In genomic region chr16:32009913-32010312, GRCm38 (mm10) we compare ENCODE assay signal across 8 mouse cellular contexts. TPM values are rescaled to one million over a fixed set of nuclear protein-coding genes. Genes with fewer than 3 reads are reported as not detected.
DNase-seq lines count a peak whose midpoint lies in the region; ATAC-seq and TF ChIP-seq lines count a peak whose summit lies in the region.

No protein-coding gene starts in this region.

- CTCF ChIA-PET in Patski (lab: Charles Lee), result no interaction called here

- in situ Hi-C loops in Patski (cut with MboI; ENCODE audit: low pct_unique_long_range_greater_than_20kb), result no loop called here

- POLR2A ChIA-PET in Patski (lab: Charles Lee), result no interaction called here

- H3K27me3 ChIP-seq in Patski, result no peaks in the 10 kb centered on the region

- peak; percentile 69 for ATAC-seq in Patski
- peak; percentile 54 for ATAC-seq in megakaryocyte progenitor cell, adult 5-6 weeks (replicated peaks; ENCODE audit: poor library complexity)

- TF ChIP-seq CTCF in Patski (IDR thresholded peaks at IDR 0.05), result peak; percentile 18

- intact Hi-C loops in heart, postnatal 36 days (cut with DNase I), result no loop called here

- peak; percentile 41 to 64 for DNase-seq in layer of hippocampus, adult 18-20 months (ENCODE audit: low spot score in 2 of 2)
- DNase-seq in layer of hippocampus, postnatal 14 days (ENCODE audit: low spot score in 2 of 2), result no peak
- no peak for DNase-seq in Patski (ENCODE audit: low read depth, low spot score)
- peak; percentile 26 for DNase-seq in kidney, adult 9 months
- DNase-seq in ovary, postnatal 10 days (ENCODE audit: low spot score), result no peak
- DNase-seq in thymus, postnatal 36 days, result no peak
- no peak for DNase-seq in heart, postnatal 36 days

RNA-seq across cellular contexts. Expression of gene Senp5, which starts 6.8 kb away (rescaled TPM):
- total RNA-seq in layer of hippocampus, adult 18-20 months (2021), result 10 to 100 TPM; 37.7 to 39.0 TPM
- 10 to 100 TPM; 40.0 to 43.4 TPM for total RNA-seq in layer of hippocampus, postnatal 14 days (2021)
- polyA plus RNA-seq in Patski (2021), result 41.3 TPM
- 20.2 and 22.9 TPM in 2 replicates for total RNA-seq in megakaryocyte progenitor cell, adult 5-6 weeks (2015)
- total RNA-seq in megakaryocyte progenitor cell, adult 5-6 weeks (2017), result 20.3 and 21.0 TPM in 2 replicates
- 10 to 100 TPM; 10.4 to 12.4 TPM for total RNA-seq in heart, postnatal 36 days (2021)

Comparison
In these comparisons a context has a peak if more than half of its experiments do, and no peak if none do; other contexts are left out.
1. DNase-seq: peak in layer of hippocampus, adult 18-20 months (2 of 2) and kidney, adult 9 months (single experiment); none in layer of hippocampus, postnatal 14 days (0 of 2), Patski (single experiment), ovary, postnatal 10 days (single experiment), thymus, postnatal 36 days (0 of 2) and heart, postnatal 36 days (0 of 2).